Mouse (Mus musculus) hindbrain, embryonic 12.5 days (tissue): ENCODE results near the gene Slc13a5. TPM values are rescaled to one million over a fixed set of nuclear protein-coding genes. Genes with fewer than 3 reads are reported as not detected.

Experiments used
- ATAC-seq: fragments of 200-750 bp; cut with Nextera tagmentation; 2 replicates; pipeline ENCODE4 v1.8.0; 2017; ENCODE audit warnings: moderate TSS enrichment; ENCODE audit not compliant: low FRiP score
- H3K27ac ChIP-seq: fragments of 300-500 bp; sonication (generic); 2 replicates; pipeline ENCODE4 v1.5.1; 2016; ENCODE audit warnings: mild to moderate bottlenecking
- H3K27me3 ChIP-seq: fragments of 300-500 bp; sonication (generic); 2 replicates; pipeline ENCODE4 v1.6.1; 2016; ENCODE audit warnings: mild to moderate bottlenecking
- H3K36me3 ChIP-seq: fragments of 300-500 bp; sonication (generic); 2 replicates; pipeline ENCODE4 v1.6.1; 2016; ENCODE audit warnings: mild to moderate bottlenecking
- H3K4me1 ChIP-seq: fragments of 300-500 bp; sonication (generic); 2 replicates; pipeline ENCODE4 v1.6.1; 2016
- H3K4me2 ChIP-seq: fragments of 300-500 bp; sonication (generic); replicated peaks from 2 replicates; pipeline ENCODE4 v1.6.1; 2016; ENCODE audit warnings: mild to moderate bottlenecking
- H3K4me3 ChIP-seq: fragments of 300-500 bp; sonication (generic); 2 replicates; pipeline ENCODE4 v1.5.1; 2016; ENCODE audit warnings: mild to moderate bottlenecking
- H3K9ac ChIP-seq: fragments of 300-500 bp; sonication (generic); 2 replicates; pipeline ENCODE4 v1.6.1; 2016; ENCODE audit warnings: mild to moderate bottlenecking, moderate library complexity
- H3K9me3 ChIP-seq: fragments of 300-500 bp; sonication (generic); replicated peaks from 2 replicates; pipeline ENCODE4 v1.6.1; 2016; ENCODE audit warnings: mild to moderate bottlenecking
- WGBS: fragments of 180-500 bp; shearing (Covaris S2); methylation state at CpG from one replicate; pipeline ENCODE4 v1.1.7; 2016; 5-methylcytosine and 5-hydroxymethylcytosine counted together
- polyA plus RNA-seq: library from polyadenylated mRNA; unstranded; fragments of >200 nt; fragmentation: Nextera tagmentation; extraction: Ambion mirVana; gene quantifications from 2 replicates; pipeline ENCODE4 v1.2.1, GENCODE M21; 2016

Gene Slc13a5
- polyA plus RNA-seq: 0.36 and 0.52 TPM in 2 replicates

DNA sequence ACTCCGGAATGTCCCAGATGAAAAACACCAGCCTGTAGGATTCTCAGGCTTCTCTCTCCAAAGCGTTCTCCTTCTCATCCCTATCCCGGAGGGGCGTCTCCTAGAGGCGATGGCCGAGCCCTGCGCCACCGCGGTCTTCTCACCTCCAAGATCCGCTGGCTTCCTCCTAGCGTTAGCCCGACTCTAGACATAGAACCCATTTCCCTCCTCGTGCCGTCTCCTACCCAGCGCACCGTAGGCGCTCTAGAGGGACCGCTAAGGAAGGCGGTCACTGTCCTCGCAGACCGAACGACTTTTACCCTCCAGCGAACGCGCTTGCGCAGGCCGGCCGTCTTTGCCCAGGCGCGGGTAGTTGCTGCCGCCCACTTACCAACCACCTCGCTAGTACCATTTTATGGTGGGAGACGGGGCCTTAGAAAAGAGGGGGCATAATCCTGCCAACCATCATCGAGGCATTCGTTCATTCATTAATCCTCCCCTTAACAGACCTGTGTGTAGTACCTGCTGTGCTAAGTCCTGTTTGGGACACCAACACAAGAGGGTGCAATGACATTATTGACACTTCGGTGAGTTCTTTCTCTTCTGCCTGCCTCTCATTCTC lies at the start of gene Slc13a5:
TSS of gene Slc13a5 (minus strand) at position 263 of the 601 bp plus-strand sequence.
- Histone ChIP-seq H3K9ac (peak within 1 kb of the TSS; percentile 53), H3K4me2 (peak within 1 kb of the TSS; percentile 77), H3K4me3 (peak within 1 kb of the TSS; percentile 41), H3K27me3 (peaks cover 43% of the 10 kb centered on the region), H3K9me3 (no peaks in the 10 kb centered on the region), H3K4me1 (peaks cover 22% of the 10 kb centered on the region), H3K36me3 (no peaks in the 10 kb centered on the region), H3K27ac (no peak within 1 kb of the TSS)
- 3% methylated on average over 36 of the region's 36 CpGs for WGBS
- ATAC-seq: peak; percentile 68

GRCm38 (mm10) chr11:72314151-72314895 lies 47.3 kb upstream of the Slc13a5 start, which contains the start of gene Fbxo39:
Fbxo39 (plus strand) TSS chr11:72314444.
- peak within 1 kb of the TSS; percentile 29 for H3K4me3 ChIP-seq
- peak within 1 kb of the TSS; percentile 55 for H3K4me2 ChIP-seq
- H3K9me3 ChIP-seq: no peaks in the 10 kb centered on the region
- H3K27ac ChIP-seq: no peak within 1 kb of the TSS
- peaks cover 5% of the 10 kb centered on the region; the same call in 1 of the 2 replicates for H3K4me1 ChIP-seq
- ATAC-seq: no peak
- H3K9ac ChIP-seq: peak within 1 kb of the TSS; percentile 15; the same call in 1 of the 2 replicates
- peaks cover 31% of the 10 kb centered on the region for H3K27me3 ChIP-seq
- H3K36me3 ChIP-seq: no peaks in the 10 kb centered on the region
- 12% methylated on average over 42 of the region's 42 CpGs for WGBS

- H3K4me3 ChIP-seq: no peak overlapping the region
- no peak overlapping the region for H3K27ac ChIP-seq
- no peak overlapping the region for H3K4me2 ChIP-seq
- H3K27me3 ChIP-seq: peaks cover 31% of the 10 kb centered on the region
- H3K4me1 ChIP-seq: peaks cover 5% of the 10 kb centered on the region; the same call in 1 of the 2 replicates
- no peak overlapping the region for H3K9ac ChIP-seq
- no peak for ATAC-seq
- no peaks in the 10 kb centered on the region for H3K36me3 ChIP-seq
- no peaks in the 10 kb centered on the region for H3K9me3 ChIP-seq
- WGBS: 82% methylated on average over 10 of the region's 10 CpGs
Observed at GRCm38 (mm10) chr11:72311355-72312001, 44.5 kb upstream of the Slc13a5 start.

DNA sequence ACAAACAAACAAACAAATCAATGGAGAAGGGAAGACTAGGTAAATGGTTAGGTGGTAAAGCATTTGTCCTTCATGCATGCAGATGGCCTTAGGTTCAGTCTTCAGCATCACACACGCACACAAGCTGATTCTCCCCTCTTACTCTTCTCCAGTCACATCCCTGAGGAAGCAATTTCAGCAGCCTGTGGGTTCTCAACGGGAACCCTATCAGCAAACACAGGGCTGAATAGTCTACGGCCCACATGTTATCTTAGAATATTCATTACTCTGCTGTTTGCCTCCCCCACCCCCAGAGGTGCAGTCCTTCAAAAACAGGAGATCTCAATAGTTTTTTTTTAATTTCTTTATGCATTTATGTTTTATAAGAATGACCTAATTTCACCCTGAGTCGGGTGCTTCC lies 43.5 kb upstream of the Slc13a5 start:
- H3K27me3 ChIP-seq: peaks cover 28% of the 10 kb centered on the region
- no peak overlapping the region for H3K4me2 ChIP-seq
- 86% methylated on average over 4 of the region's 4 CpGs for WGBS

DNA sequence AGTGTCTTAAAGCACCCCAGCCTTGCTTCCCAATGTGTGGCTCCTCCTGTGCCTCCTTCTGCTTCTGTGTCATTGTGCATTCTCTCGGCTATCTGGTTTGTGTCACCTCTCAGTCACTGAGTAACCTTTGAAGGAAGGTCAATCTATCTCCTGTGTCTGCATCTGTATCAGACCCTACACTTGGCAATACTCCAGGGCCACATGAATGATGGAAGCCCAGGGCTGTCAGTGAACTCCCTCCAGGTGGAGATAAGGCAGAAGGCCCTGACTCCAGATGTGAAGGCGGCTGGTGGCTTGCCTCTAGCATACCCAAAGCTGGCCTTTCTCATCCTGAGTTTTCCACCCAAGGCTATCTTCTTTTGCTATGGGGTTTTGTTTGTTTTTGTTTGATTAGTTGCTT lies 42.0 kb upstream of the Slc13a5 start:
- Histone ChIP-seq H3K27me3 (peaks cover 14% of the 10 kb centered on the region), H3K27ac (no peak overlapping the region), H3K4me3 (no peak overlapping the region), H3K4me2 (no peak overlapping the region), H3K4me1 (no peaks in the 10 kb centered on the region), H3K9ac (no peak overlapping the region), H3K9me3 (no peaks in the 10 kb centered on the region), H3K36me3 (no peaks in the 10 kb centered on the region)
- WGBS: 62% methylated on average over 2 of the region's 2 CpGs
- ATAC-seq: no peak

More for the DNA sequence above, 43.5 kb upstream of the Slc13a5 start:
- Histone ChIP-seq H3K4me1 (peaks cover 5% of the 10 kb centered on the region; the same call in 1 of the 2 replicates), H3K27ac (no peak overlapping the region), H3K4me3 (no peak overlapping the region), H3K9me3 (no peaks in the 10 kb centered on the region), H3K9ac (no peak overlapping the region), H3K36me3 (no peaks in the 10 kb centered on the region)
- no peak for ATAC-seq

DNA sequence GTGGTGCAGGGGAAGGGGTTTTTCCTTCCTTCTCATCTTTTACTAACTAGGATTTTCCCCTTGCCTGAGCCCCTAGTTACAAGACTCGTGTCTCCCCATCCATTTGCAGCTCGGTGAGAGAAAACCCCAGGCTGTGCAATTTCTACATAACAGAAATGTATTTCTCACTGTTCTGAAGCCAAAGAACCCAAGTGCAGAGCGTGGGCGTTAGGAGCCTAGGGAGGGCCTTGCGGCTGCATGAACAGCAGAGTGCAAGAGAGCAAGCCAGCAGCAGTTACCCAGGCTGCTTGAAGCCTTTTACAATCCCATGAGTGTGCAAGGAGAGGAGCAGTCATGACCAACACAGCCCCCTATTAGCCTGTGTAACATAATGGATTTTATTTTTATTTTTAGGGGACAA lies 40.4 kb upstream of the Slc13a5 start:
- WGBS: 88% methylated on average over 5 of the region's 5 CpGs
- Histone ChIP-seq H3K4me1 (no peaks in the 10 kb centered on the region), H3K27ac (no peak overlapping the region), H3K36me3 (no peaks in the 10 kb centered on the region), H3K27me3 (no peaks in the 10 kb centered on the region), H3K9ac (no peak overlapping the region), H3K4me3 (no peak overlapping the region), H3K9me3 (no peaks in the 10 kb centered on the region), H3K4me2 (no peak overlapping the region)
- ATAC-seq: no peak

DNA sequence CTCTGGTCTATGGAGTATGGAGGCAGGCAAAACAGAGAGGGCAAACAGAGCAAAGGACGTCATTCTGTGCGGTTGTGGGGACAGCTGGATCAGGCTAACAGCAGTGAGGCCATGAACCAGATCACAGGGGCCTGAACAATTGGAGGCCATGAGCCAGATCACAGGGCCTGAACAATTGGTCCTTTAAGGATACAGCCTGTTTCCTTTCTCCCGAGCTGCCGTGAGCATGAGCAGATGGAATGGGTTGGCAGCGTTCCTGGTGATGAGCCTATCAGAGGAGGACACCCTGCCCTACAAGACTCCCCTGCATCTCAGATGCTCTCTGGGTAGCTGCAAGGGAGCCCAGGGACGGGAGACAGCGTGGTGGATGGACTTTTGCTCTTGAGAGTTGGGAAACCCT lies 35.2 kb upstream of the Slc13a5 start:
- Histone ChIP-seq H3K9me3 (no peaks in the 10 kb centered on the region), H3K36me3 (no peaks in the 10 kb centered on the region), H3K4me1 (peaks cover 3% of the 10 kb centered on the region; the same call in 1 of the 2 replicates), H3K4me3 (no peak overlapping the region), H3K27me3 (no peaks in the 10 kb centered on the region), H3K4me2 (no peak overlapping the region), H3K9ac (no peak overlapping the region), H3K27ac (no peak overlapping the region)
- WGBS: 84% methylated on average over 7 of the region's 7 CpGs
- no peak for ATAC-seq

- WGBS: 25% methylated on average over 6 of the region's 6 CpGs
Observed at GRCm38 (mm10) chr11:72301334-72301733, 34.3 kb upstream of the Slc13a5 start, which contains the start of gene Xaf1. Xaf1 (plus strand) TSS chr11:72301629.

DNA sequence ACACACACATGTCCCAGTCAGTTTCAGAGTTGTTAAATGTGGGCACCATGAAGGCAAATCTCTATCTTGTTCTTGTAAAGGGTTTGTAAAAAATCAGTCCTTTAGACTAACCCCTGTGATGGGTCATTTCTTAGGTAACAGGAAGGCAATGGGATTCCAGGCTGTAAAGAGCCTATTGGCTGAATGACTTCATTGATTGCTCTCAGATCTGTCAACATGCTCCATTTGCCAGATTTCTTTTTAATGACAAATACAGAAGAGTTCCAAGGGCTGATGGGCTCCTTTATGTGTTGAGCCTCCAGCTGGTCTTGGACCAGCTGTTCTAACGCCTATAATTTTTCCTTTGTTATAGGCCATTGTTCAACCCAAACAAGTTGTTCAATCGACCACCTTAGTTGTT lies 26.1 kb upstream of the Slc13a5 start:
- ATAC-seq: no peak

More at GRCm38 (mm10) chr11:72301334-72301733, 34.3 kb upstream of the Slc13a5 start, which contains the start of gene Xaf1:
- Histone ChIP-seq H3K27me3 (no peaks in the 10 kb centered on the region), H3K4me2 (no peak within 1 kb of the TSS), H3K4me1 (peaks cover 3% of the 10 kb centered on the region; the same call in 1 of the 2 replicates), H3K36me3 (no peaks in the 10 kb centered on the region), H3K4me3 (no peak within 1 kb of the TSS), H3K9ac (no peak within 1 kb of the TSS), H3K9me3 (no peaks in the 10 kb centered on the region), H3K27ac (no peak within 1 kb of the TSS)
- no peak for ATAC-seq

GRCm38 (mm10) chr11:72287543-72287942 lies 20.5 kb upstream of the Slc13a5 start:
- H3K27me3 ChIP-seq: no peaks in the 10 kb centered on the region
- ATAC-seq: no peak
- WGBS: 81% methylated on average over 3 of the region's 3 CpGs

More for the DNA sequence above, 26.1 kb upstream of the Slc13a5 start:
- no peak overlapping the region for H3K4me3 ChIP-seq
- WGBS: 85% methylated on average over 2 of the region's 2 CpGs
- no peaks in the 10 kb centered on the region for H3K9me3 ChIP-seq
- no peak overlapping the region for H3K4me2 ChIP-seq
- H3K27me3 ChIP-seq: no peaks in the 10 kb centered on the region
- no peak overlapping the region for H3K9ac ChIP-seq
- no peaks in the 10 kb centered on the region for H3K4me1 ChIP-seq
- H3K36me3 ChIP-seq: no peaks in the 10 kb centered on the region
- H3K27ac ChIP-seq: no peak overlapping the region

GRCm38 (mm10) chr11:72287126-72287525 lies 20.1 kb upstream of the Slc13a5 start:
- Histone ChIP-seq H3K4me1 (no peaks in the 10 kb centered on the region), H3K27ac (no peak overlapping the region), H3K27me3 (no peaks in the 10 kb centered on the region), H3K9ac (no peak overlapping the region), H3K9me3 (no peaks in the 10 kb centered on the region), H3K4me3 (no peak overlapping the region), H3K4me2 (no peak overlapping the region), H3K36me3 (no peaks in the 10 kb centered on the region)
- WGBS: 90% methylated on average over 2 of the region's 2 CpGs
- no peak for ATAC-seq

More at GRCm38 (mm10) chr11:72287543-72287942, 20.5 kb upstream of the Slc13a5 start:
- no peak overlapping the region for H3K9ac ChIP-seq
- no peak overlapping the region for H3K4me3 ChIP-seq
- H3K9me3 ChIP-seq: no peaks in the 10 kb centered on the region
- no peak overlapping the region for H3K27ac ChIP-seq
- no peak overlapping the region for H3K4me2 ChIP-seq
- H3K36me3 ChIP-seq: no peaks in the 10 kb centered on the region
- H3K4me1 ChIP-seq: no peaks in the 10 kb centered on the region

GRCm38 (mm10) chr11:72286651-72287050 lies 19.6 kb upstream of the Slc13a5 start:
- no peaks in the 10 kb centered on the region for H3K36me3 ChIP-seq
- 90% methylated on average over 3 of the region's 3 CpGs for WGBS
- ATAC-seq: no peak
- H3K9ac ChIP-seq: no peak overlapping the region
- H3K4me3 ChIP-seq: no peak overlapping the region
- H3K4me2 ChIP-seq: no peak overlapping the region
- no peak overlapping the region for H3K27ac ChIP-seq
- no peaks in the 10 kb centered on the region for H3K4me1 ChIP-seq
- no peaks in the 10 kb centered on the region for H3K9me3 ChIP-seq
- H3K27me3 ChIP-seq: no peaks in the 10 kb centered on the region
